Mouse (Mus musculus) gastrocnemius, postnatal 4 days (tissue): Measurements from ENCODE around the gene Mpst. TPM values are rescaled to one million over a fixed set of nuclear protein-coding genes. Genes with fewer than 3 reads are reported as not detected.

Source experiments
- DNase-seq, 2 experiments: peaks; one replicate each; pipeline ENCODE4 v3.0.0; 2021 to 2022; ENCODE audit warnings: low spot score in 2 of 2, mixed read lengths in 2 of 2
- total RNA-seq, 2 experiments: library from RNA; stranded (reverse); gene quantifications; 2 replicates each; pipeline ENCODE4 v1.2.3; 2021

Mpst gene
- total RNA-seq, 2 experiments from 2014 or later = 27.6 to 34.5 TPM

DNA sequence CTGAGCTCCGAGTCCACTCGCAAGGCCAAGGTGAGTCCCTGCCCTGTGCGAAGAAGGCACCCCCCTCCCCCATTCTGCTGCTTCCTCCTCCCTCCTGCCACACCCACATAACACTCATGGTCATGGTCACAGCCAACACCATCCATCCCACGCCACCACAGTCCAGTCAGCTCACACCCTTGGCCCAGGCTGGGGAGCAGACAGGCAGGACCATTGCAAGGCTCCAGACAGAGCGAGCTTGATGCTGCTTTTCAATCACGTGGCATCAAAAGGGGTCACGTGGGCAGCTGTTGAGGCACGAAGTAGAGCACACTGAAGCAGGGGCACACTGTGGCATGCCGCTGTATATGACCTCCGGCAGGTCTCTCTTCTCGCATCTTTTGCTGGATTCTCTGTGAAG is 29.5 kb downstream of the Mpst start:
- no peak for DNase-seq

DNA sequence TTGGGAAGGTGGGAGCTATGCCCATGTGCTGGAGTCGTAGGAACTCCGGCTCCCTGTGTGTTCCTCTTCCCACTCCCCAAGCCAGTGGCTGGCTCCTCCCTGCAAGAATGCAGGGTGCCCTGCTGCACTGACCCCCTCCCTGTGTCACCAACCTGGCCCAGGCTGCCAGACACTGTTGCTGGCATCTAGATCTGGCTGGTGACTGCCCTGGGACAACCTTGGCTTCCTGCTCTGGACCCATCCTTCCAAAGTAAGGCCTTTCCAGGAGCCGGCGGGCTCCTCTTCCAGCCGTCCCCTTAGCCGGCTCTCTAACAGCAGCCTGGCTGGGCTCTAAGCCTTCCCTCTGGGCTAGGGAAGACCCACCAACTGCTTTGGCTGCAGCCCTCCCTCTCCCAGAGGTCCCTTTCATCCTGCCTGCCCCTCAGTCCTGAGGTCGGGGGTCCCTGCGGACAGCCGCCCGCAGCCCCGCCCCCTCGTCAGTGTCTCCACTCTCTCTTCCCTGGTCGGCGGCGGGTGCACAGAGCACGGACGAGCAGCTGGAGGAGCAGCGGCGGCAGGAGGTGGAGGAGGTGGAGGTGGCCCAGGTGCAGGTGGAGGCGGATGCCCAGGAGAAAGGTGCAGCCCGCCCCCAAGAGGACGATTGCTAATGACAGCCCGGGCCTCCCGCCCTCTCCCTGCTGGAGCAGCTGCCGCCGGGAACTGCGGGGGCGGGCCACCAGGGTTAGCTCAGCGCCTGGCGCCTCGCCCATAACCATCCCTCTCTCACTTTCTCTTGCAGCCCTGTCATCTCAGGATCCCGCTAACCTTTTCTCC is 30.4 kb downstream of the Mpst start:
- DNase-seq = peak; percentile 88 to 92

DNA sequence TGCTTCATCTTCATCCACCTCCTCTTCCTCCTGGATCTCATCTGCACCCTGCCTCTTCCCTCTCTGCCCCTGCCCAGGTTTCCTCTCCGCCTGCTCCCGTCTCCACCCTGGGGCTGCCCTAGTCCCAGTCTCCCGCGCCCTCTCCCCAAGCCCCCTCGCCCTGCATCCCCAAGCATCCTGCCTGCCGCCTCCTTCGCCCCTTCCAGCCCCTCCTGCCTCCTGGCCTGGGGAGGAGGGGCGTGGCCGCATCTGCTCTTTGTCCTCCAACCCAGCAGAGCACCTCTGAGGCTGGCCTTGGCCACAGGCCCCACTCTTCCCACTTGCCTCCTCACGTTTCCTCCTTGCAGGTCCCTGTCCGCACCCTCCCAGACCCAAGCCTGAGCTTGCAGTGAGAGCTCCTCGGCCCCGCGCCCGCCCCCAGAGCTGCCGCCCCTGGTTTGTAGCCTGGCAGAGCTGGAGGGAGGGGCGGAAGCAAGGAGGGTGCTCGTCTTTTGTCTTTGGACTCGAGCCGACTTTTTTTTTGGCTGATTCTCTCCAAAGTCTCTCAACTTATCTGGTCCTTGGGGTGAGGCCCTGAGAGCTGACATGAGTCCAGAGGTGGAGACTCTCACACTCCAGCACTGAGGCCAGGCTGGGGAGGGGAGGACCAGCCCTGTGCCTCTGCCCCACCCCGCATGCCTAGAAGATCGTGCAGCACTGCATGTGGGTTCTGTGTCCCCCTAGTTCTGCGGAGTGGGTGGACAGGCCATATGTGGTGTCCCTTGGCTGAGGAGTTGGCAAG is 31.2 kb downstream of the Mpst start:
- DNase-seq = peak; percentile 56 to 69

DNA sequence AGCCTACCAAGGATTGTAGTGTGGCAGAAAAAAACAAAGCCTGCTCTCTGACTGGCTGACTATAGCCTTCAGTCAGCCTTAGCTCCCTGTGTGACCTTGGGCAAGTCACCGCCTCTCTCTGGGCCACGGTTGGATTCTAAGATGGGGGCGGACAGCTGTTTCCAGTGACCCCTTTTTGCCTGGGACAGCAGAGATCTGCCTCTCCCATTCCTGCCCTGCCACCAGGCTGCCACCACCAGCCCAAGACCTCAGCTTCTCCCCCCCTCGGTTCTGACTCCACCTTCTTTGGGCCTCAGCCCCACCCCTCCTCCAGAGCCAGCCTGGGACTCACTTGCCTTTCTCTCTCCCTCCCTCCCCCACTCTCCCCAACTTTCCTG is 31.8 kb downstream of the Mpst start:
- no peak for DNase-seq

DNA sequence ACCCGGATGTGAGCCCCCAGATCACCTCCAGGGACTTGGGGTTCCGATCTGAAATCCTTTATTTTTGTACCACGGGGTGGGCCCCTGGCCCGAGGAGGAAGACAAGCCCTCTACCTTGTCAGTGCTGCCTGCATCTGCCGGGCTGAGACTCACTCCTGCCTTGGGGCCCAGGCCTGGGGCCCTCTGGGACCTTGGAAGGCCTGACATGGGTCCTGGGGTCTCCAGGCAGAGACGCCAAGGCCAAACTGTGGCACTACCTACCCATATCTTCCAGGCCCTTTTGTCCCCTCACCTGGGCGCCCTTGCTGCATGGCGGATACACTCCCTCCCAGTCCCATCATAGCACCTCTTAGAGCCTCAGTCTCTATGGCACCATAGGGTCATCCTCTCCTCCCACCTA is 32.3 kb downstream of the Mpst start:
- DNase-seq = no peak

DNA sequence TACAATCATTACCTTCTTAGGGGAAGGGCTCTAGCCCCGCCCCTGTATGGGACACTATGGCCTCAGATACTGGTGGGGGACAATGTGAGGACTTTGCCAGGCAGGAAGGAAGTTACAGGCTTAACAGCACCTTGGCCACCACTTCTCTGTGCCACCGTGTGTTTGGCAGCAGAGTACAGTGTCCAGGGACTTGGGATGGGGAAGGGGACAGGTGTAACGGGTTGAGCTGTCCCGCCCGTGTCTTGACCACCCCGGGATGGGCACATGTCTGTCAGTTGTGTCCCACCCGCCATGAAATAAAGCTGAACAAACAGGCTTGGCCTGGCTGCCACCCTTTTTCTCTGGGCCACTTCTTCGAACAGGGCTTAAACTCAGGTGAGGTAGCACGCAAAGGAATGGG is 32.8 kb downstream of the Mpst start:
- DNase-seq = no peak

DNA sequence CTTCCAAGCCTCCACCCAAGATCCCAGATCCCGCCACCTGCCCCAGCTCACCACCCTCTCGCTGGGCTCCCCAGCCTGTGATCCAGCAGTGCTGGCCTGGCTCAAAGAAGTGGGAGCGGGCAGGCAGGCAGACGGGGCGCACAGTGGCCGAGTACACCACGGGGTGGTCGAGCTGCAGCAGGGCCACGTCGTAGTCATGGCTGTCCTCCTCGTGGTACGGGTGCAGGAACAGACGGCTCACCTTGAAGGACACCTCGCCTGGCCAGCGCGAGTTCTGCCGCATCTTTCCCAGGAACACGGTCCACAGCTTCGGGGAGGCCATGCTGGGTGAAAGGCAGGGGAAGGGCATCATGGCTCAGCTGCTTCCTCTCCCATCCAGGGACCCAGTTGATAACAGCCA is 36.0 kb downstream of the Mpst start:
- no peak for DNase-seq

DNA sequence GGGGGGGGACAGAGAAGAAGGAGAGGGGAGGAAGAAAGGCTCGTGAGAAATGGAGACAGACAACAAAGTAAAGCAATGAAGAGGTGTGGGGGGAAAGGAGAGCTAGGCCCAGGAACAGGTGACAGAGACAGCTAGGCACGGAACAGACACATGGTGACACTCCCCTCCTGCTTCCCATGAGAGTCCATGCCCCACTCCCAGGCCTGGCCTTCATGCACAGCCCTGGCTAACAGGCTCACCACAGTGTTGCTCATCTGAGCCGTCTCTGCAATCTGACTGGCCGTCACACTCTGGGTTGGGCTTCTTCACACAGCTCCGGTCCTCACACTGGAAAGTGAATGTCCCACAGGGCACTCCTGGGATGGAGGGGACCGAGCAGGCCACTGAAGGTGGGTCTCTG is 37.6 kb downstream of the Mpst start:
- no peak for DNase-seq

DNA sequence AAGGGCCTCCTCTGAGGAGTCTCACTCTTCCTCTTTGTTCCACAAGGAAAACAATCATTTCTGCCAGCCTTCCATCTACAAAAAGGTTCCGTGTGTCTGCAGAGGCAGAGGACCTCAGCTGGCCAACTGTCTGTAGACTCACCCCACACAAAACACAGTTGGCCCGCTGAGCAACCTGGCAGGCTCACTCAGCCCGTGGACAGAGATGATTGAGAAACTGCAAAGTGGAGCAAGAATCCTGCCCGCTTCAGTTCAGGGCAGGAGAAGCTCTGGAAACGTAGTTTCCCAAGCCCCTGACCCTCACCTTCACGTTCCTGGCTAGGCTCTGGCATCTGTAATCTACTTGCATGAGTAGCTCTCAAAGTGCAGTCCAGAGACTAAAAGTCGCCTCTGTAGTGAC is 40.9 kb downstream of the Mpst start:
- no peak for DNase-seq

DNA sequence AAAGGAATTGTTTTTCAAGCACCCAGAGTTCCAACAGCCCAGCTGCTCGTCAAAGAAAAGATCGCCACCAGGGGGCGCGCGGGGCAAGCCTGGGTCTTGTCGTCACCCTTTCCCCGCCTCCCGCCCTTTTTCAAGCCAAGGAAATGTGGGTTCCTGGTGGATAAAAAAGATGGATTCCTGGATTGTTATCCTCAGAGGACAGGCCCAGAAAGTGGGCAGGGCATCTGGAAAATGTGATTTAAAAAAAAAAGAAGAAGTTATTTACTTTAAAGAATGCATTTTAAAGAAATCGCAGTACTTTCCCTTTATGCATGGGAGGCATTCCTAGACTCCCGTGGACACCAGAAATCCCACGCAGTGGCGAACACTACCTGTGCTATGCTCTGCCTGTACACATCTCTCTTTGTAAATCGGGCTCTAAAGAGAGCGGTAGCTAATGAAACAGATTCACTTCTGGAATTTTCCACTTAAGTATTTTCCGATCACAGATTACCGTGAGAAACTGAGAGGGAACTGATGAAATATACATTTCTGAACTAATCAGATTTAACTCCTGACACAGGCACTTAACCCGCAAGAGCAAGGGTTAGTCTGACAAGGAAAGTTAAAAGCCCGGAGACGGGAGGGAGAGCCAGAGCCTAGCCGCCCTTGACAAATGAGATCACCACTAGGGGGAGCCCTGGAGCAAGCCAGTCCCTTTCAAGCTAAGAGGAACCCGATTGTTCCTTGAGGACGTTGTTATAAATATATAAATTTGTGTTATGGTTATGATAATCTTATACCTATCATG is 41.7 kb downstream of the Mpst start:
- DNase-seq = peak; percentile 97 to 99

DNA sequence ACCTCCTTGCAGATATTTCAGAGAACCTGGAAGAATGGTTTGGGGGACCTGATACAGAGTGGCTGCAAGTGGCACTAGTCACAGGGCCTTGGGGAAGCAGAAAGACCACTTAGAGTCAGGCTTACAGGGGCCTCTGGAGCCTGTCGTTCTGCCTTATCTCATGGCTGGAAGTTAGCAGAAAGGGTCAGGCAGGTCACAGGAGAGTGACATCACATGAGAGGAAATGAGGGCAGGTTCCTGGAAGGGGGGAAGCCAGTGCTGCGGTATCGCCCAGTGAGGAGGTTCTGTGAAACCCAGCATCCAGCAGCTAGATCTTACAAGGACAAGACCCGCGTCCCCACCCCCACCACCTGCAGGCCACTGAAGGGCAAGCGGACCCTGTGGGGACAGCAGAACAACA is 42.9 kb downstream of the Mpst start:
- DNase-seq = no peak

DNA sequence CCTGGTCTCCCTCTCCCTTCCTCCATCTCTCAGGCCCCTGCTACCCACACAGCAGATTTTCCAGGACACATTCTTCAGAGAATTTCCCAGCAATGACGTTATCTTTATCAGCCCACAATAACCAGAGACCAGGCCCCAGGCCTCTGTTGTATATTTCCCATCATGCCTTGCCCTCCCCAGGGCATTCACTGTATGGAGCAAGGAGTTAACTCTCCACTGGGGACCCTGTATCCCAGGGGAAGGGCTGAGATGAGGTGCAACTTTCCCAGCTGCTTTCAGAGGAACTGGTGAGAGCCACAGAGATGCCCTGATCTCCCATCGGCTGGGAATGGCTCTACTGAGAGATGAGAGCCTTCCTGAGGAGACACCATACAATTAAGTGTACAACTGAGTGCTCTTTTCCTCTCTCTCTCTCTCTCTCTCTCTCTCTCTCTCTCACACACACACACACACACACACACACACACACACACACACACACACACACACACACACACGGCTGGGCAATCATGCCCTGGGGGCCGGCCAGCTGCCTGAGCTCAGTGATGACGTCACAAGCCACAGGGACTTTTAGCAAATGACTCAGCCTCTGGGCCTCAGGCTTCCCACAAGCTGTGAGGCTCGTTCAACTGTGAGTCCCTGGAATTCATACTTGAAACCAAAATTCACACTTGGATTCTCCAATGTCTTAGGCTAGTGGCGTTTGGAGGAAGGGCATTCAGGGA is 43.6 kb downstream of the Mpst start:
- peak in 1 of 2 experiments; percentile 73 for DNase-seq

DNA sequence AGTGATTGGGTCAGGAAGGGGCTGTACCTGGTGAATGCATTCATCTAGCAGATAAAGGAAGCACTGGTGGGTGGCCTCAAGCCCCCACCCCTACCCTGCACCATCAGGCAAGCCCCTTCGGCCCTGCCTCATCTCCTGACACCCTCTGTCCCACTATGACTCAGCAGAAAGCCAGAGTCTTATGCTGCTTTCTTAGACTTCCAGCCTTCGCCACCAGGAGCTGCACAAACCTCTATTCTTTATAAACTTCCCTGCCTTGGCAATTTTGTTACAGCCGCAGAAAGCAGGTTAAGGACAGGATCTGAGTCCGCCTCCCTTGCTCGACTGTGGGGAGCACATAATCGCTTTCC is 44.2 kb downstream of the Mpst start:
- DNase-seq = no peak

DNA sequence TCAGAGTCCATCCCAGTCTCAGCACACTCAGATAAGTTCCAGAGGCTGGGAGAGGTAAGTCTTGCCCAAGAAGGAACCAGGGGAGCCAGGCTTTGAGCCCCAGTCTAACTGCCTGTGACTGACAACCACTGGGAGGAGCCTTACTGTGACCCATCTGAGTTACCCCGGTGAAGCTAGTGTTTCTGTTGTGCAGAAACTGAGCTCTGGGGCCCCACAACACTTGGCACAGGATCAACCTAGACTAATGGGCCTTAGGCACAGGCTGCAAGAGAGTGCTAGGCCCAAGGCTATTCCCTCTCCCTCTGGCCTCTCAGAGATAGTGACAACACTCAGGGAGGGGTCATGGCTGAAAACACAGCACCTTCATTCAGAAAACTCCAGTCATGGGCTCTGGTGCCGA is 45.0 kb downstream of the Mpst start:
- no peak for DNase-seq

DNA sequence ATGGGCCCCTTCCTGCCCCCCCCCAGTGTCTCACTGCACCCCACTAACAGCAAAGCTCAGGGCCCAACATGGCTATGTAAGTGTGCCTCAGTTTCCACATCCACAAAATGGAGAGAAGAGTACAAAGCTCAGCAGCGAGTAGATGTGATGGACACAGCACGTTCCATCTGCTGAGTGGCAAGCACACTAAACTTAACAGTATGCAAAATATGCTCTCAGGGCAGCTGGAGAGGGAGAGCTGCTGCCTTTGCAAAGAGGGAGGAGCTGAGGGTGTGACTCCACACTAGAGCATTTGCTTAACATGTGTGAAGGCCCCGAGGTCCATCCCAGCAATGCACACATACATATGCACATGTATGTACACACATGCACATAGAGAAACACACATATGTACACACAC is 46.7 kb downstream of the Mpst start:
- DNase-seq = no peak

DNA sequence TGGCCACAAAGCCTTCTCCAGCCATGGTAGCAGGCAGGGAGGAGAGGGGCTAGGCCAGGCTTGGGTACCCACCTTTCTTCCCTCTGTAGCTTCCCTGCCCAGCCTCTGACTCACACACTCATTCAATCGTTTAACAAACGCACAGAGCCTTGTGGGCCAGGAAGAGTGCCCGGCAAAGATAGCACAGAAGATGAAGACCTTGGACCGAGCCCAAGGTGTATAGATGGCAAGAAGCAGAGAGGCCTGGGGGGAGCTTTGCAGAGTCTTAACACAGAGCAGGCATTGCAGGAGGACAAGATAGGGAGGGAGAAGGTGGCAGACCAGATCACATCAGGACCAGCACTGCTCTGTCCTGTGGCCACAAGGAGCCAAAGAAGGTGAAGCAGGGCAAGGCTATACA is 49.0 kb downstream of the Mpst start:
- DNase-seq = no peak

DNA sequence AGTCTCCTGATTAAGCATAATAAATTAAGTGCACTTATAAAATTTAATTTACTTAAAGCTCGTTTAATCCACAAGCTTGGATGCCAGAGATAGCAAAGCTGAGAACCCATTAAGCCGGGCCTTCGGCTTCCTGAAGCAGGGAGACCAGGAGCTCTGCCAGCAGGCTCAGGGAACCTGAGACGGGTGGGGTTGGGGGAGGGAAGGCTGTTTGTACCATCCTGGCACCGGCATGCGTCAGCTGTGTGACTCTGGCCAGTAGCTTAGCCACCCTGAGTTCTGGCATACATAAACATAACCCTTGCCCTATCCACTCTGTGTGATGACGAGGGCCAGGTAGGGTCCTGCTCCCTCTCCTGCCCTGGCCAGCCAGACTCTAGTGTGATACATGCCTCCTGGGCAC is 49.8 kb downstream of the Mpst start:
- no peak for DNase-seq

DNA sequence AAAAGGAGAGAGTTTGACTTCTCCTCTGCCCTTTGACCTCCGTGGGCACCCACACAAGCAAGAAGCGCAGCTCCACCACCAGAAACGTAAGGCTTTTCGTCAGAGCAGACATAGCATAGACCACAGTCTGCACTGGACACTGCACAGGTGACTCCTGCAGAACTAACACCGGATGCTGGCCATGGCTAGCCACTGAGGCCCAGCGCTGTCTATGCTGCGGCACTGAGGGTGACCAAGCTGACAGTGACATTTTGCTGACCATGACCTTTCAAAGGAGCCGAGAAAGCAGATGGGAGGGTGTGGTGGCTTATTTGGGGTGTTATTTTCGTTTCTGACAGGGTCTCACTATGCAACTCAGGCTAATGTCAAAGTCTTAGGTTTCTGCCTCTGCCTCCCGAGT is 51.0 kb downstream of the Mpst start:
- DNase-seq = no peak

DNA sequence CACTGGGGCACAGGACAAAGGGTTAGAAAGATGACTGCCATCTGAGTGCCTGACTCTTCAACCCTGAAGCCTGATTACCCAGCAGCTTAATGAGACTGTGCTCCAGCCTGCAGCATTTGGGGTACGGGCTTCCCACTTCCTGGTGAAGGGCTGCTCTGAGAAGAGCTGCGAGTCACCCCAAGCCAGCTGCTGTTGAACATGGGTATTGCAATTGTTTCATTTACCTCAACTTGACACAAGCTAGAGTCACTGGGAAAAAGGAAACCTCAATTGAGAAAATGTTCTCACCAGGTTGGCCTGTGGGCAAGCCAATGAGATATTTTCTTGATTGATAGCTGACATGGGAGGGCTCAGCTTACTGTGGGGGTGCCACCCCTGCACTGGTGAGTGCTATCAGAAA is 56.8 kb downstream of the Mpst start:
- no peak for DNase-seq
